Mouse (Mus musculus) retina, postnatal 7 days (tissue): ENCODE measurements around the gene Zfp663.

Experiments used
- DNase-seq: peaks from one replicate; pipeline ENCODE4 v3.0.0-alpha.2; 2012; ENCODE audit warnings: low read depth, low spot score

The Zfp663 gene

DNA sequence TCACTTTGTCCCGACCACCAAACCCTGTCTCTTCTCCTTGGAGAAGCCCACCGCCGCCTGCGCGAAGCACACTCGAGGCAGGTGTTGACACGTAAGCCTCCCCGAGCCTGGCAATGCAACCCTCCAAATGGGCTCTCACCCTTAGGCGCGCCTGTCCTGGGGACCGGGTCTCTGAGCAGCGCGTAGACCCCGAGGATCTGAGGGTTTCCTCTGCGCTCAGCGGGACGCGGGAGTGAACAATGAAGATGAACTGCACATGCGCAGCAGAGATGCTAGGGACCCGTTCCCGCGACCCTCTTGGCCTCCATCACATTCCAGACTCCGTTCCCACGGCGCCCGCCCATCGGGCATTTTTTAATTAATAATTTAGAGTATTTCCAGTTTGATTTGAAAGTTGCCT lies at the start of gene Zfp663:
TSS of gene Zfp663 (minus strand) at position 234 of the 400 bp plus-strand sequence.
- no peak for DNase-seq

DNA sequence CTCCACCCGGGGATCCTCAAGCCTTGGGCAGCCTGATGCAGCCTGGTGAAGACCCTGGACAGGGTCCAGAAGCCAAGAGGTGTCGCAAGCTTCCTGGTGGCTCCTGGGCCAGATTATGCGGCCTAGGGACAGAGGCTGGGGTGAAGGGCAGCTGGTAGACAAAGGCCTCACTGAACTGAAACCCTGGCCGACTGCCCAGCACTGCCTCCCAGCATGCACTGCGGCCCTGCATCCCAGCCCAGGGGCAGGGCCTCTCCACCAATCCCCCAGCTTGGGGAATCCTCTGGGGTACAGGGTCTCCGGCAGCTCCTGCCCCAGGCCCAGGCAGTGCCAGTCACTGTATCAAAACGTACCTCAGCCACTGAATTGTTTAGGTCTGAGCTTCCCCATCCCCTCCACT lies 48.8 kb upstream of the Zfp663 start:
- DNase-seq, result peak; percentile 36

DNA sequence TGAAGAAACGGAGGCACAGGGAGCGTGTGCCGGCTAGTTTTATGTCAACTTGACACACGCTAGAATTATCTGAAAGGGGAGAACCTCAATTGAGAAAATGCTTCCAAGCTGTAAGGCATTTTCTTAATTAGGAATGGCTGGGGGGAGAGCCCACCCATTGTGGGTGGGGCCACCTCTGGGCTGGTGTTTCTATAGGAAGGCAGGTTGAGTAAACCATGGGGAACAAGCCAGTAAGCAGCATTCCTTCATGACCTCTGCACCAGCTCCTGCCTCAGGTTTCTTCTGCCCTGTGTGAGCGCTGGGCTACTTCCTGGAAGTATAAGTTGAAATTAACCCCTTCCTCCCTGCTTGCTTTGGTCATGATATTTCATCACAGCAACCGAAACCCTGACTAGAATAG lies 47.3 kb upstream of the Zfp663 start:
- DNase-seq, result no peak

DNA sequence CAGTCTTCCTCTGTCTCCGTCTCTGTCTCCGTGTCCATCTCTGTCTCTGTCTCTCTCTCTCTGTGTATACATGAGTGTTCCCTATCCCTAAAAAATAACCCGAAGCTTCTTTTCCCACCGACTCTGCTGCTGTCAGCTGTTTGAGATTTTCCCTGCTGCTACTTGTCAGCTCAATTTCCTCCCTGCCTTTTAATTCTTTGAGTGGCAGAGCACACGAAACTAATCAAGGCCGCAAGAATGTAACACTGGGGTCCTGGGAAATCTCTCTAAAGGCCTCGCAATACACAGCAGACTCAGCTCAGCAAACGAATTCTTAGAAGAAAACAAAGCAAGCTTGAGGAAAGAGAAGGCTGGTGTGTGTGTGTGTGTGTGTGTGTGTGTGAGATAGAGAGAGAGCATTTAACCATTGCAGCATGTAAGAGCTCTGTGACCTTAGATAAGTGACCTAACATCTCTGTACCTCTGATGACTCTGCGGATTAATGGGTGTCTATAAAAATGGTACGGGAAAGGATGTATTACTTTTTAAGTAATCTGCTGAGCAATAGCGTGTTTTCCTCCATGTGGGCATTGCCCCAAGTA lies 46.7 kb upstream of the Zfp663 start:
- DNase-seq, result no peak

DNA sequence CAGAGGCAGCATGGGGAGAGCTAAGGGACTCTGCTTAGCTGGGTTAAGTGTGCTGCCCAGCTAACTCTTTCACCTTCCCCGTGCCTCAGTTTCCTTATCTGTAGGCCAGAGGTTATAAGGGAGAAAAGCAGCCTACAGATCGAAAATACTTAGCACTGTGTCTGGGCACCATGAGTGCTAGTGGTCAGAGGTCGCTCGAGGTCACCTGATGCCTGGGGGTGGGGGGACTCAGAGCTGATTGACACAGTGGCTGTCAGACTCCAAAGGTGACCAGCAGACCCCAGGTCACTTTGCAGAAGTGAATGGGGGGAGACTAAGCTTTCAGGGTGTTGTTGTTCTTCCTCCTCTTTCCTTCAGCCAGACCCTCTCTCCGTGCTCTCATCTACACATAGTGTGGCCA lies 45.8 kb upstream of the Zfp663 start:
- no peak for DNase-seq

DNA sequence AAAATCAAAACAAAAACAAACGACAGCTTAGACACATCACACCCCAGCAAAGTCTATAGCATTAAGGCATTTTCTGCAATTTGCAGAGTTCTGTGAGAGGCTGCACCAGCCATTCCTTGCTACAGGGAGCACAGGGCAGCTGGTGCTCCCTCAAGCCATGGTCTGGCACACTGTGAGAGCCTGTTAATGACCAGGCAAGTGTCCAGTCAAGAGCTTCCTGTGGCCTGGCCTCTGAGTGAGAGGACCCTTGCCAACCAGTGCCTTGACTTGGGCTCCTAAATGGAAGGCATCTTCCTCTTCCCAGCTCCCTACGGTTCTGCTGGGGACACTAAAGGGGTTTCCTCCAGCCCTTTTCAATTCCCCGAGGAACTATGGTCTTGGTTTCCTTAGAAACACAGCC lies 45.4 kb upstream of the Zfp663 start:
- DNase-seq, result no peak

DNA sequence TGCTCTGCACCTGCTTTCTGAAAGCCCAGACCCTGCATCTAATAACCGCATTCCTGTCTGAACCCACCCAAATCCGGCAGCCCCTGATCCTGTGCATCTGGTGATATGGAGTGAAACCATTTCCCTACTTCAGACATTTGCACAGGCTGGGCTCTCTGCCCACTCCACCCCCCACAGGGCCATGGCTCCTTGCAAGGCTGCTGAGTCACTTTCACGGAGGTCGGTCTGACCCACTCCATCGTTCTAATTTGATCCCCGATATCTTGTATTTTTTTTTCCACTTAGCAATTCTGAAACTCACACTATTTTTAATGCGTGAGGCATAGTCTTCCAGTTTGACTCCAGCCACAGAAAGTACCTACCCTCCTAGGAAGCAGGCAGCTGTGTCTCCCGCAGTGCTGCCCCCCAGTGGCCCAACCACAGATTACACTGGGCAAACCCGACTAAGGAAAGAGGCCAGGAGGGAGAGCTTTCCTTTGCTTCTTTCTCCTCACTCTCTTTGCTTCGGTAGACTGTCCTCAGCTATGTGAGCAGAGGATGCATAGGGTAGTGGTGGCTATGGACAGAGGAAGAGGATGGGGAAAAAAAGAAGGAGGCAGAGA lies 39.3 kb upstream of the Zfp663 start:
- DNase-seq, result no peak

DNA sequence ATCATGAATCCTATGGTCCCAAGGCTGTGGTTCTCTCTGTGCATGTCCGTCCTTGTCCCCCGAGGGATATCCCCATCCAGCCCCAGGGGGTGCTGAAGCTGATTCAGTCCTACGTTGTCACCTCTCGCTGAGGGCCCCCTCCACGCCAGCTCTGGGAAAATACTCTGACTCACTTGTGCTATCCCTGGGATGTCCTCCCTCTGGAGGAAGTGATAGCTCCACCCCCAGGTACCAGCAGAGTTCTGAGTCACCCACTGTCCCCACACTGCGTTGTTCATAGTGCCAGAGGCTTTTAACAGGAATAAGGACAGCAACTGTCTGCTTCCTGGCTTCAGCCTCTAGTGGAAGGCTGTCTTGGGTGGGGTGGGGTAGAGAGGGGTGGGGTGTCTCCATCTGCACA lies 36.8 kb upstream of the Zfp663 start:
- DNase-seq, result no peak

DNA sequence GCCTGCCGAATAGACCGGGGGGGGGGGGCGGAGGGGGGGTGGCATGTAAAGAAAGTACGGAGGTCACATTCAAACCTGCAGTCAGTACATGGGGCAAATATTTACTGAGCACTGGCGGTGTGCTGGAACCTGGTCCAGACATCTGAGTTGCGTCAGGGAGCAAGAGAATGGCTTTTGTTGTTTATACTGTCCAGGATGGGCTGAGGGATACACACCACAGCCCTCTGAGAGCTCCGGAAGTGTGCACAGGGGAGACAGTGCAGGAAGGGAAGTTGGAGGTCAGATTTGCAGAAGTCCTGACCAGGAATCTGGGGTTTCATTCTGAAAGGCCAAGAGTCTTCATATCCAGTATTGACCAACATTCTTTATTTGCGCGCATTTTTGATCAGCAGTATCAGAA lies 36.4 kb upstream of the Zfp663 start:
- DNase-seq, result no peak

DNA sequence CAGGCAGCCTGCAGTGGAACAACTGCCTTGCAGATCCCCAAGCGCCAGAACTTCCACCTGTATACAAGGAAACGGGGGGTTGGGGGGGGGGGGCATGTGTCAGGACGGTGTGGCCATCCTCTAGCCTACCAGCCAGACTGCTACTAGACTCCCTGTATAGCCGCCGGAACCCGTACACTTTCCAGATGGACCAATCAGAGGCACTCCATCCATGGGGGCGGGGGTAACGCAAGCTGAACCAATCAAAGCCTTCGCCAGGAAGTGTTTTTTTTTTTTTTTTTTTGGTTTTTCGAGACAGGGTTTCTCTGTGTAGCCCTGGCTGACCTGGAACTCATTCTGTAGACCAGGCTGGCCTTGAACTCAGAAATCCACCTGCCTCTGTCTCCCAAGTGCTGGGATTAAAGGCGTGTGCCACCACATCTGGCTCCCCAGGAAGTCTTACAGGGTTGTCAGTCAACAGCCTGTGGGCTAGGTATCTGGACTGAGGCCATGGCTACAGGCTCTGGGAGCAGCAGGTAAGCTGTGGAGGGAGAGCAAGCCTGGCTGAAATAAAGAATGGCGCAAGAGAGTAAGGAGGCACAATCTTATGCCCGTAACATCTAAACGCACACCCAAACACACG lies 29.7 kb upstream of the Zfp663 start:
- no peak for DNase-seq

DNA sequence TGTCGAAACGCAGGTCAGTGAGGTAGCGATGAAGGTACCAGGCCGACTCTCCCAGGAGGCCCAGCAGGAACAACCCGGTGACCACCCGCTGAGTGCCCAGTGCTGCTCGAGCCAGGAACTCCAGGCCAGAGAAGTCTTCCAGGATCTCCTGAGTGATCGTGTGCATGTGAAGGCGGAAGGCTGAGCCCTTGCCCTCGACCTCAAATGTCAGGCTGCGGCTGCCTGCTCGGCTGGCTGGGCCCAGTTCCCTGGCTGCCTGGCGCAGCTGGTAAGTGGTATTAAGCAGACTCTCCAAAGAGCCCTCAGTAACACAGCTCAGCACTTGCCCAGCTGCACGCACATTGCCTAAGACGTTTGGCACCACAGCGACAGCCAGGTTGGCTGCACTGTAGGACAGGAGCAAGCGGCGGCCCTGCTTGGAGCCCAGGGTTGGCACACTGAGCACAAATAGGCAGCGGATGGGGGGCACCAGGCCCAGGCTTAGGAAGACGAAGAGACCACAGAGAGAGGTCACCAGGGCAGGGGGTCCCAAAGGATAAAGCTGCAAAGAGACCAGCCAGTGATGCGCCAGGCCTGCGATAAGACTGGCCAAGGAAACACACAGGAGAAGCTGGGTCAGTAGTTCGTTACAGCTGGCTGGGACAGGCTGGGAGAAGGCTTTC lies 29.1 kb upstream of the Zfp663 start:
- no peak for DNase-seq

DNA sequence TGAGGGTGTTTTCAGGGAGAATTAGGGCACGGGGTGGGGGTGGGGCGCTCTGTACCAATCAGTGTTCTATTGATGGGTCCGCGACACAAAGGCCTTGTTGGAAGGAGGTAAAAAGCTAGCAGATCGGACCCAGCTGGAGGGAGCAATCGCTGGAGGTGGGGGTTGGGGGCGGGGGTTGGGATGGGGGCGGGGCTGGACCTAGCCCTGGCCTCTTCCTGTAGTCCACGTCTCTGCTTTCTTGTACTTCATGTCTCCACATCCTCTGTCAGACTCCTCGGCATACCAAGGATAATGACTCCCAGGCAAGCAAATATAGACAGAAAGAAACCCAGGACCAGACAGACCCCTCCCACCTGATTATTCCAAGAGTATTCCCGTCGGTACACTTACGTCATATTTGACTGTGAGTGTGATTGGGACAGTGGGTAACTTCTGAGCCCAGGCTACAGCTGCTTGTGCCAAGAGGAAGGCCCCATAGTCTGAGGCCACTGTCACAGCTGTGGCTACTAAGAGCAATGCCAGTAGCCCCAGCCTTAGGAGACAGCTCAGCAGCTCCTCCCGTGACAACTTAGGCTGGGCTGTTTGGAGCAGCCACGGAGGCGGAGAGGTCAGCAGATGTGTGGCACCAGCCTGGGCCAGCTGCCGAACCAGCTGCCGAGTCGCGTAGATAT lies 28.4 kb upstream of the Zfp663 start:
- DNase-seq, result no peak

DNA sequence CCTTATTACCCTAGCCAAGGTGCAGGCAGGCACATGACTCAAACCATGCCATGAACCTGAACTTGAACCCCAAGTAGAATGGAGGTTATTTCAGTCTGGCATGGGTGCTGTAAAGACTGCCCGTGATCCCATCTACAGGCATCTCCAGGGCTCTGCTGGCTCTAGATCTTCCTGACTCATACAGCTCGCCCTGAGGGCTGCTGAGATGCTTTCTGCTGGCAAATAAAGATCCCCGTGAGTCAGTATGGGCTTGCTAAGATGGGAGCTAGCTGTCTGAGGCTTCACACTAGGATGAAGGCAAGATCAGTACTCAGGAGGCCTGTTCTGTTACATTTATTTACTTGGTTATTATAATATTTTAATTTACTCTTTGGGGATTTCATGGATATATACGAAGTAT lies 23.6 kb upstream of the Zfp663 start:
- no peak for DNase-seq

DNA sequence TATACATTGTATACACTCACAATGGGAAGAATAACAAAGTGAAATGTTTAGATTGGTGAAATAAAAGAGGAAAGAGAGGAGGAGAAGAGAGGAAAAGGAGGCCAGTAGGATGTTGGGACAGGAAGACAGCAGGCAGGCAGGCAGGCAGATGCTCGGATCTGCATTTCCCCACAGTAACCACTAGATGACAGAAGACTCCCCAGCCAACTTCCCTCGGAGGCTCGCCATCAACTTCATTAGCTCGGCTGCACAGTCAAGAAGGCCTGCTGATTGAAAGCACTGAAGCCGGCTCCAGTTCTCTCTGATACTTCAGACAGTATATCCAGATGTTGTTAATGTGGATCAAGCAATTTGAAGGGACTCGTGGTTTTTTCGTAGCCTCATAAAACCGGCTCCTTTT lies 23.0 kb upstream of the Zfp663 start:
- peak; percentile 43 for DNase-seq

DNA sequence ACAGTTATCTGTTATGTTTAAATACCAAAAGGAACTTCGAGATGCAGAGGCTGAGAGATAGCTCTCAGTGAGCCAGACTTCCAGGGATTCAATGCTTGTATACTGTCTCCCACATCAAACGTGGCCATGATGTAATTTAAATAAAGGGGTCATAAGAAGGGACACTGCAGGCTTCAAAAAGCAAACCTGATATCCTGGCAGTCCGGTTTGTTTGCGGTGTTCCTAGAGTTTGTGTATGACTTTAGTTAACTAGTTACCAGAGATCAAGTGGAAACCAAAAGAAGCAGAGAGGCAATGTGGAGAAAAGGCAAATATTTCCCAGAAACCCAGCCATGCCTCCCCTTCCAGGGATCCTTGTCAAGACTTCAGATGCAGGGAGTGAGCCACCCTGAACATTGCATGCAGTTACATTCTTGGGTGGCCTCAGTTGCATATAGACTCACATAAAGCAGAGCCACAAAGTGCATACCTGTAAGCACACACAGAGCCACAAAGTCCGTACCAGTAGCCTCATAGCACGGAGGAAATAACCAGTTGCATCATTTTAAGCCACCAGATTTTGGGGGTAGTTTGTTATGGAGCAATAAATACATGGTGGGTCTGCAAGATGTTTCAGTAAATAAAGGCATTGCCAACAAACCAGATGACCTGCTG lies 20.9 kb upstream of the Zfp663 start:
- DNase-seq, result no peak

DNA sequence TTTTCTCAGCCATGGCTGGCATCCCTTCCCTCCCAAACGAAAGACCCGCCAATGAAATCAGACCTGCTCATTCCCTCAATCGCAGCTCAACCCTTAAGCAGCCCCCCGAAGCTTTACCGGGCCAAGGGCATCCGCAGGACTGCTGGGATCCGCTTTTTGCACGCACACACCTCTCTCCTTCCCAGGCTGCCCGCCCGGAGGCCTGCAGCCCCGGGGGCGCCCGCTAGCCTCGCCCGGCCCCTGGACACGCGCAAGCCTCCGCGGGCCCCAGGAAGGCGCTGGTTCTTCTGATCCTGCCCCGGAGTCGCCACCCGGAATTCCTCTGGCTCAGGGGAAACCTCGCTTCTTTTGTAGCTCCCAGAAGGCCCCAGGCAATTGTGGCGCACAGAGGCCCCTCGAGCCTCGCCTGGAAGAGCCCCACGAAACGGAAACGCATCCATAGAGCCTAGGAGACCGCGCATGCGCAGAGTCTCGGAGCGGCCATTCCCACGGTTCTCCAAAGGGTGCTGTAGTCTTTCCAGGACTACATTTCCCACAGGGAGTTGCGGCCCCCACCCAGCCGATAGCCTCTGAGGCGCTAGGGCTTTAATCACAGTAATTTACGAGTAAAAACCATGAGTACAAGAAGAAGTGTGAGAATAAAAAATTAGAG lies 19.4 kb upstream of the Zfp663 start, which contains the start of gene Zfp334:
TSS of gene Zfp334 (minus strand) at position 416 of the 652 bp plus-strand sequence.
- DNase-seq, result peak; percentile 94

DNA sequence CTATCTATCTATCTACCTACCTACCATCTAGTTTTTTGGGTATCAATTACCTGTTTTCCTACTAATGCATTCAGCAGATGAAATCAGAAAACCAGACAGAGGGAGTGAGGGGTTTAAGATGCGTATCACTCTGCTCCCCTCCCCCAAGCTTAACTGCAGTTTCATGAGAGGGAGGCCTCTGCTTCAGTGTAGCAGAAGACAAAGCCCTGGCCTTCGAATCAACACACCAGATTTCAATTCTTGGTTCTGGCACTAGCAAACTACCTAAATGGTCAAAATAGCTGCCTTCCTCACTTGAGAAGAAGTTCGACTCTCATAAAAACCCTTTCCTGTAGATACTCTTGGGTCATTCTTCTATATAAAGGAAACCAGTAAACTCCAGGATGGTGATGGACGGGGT lies 18.8 kb upstream of the Zfp663 start:
- DNase-seq, result no peak

DNA sequence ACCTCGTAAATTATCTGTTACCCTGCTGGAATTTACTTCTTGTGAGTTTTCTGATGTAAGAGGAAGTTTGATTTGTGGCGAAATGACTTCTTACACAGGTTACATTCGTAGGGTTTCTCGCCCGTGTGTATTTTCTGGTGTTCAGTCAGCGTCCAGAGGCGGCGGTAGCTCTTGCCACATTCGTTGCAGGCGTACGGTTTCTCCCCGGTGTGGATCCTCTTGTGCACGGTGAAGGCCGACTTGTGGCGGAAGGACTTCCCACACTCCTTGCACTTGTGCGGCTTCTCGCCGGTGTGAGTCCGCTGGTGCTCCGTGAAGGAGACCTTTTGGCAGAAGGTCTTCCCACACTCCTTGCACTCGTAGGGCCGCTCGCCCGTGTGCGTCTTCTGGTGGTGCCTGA lies 11.5 kb upstream of the Zfp663 start:
- no peak for DNase-seq

DNA sequence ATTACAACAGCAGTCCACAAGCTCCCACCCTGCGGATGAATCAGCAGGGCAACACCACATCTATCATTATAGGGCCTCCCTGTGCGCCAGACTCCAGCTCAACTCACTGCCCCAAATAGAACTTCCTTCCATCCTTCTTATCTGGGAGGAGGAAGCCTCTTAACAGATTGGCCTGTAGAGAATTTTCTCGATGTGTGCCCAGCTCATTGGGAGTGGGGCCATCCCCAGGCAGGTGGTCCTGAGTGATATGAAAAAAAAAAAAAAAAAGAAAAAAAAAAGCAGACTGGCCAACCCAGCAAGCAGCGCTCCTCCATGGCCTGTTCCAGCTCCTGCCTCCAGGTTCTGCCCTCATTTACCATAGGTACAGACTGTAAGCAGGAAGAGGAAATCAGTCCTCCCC lies 7.5 kb upstream of the Zfp663 start:
- DNase-seq, result no peak

DNA sequence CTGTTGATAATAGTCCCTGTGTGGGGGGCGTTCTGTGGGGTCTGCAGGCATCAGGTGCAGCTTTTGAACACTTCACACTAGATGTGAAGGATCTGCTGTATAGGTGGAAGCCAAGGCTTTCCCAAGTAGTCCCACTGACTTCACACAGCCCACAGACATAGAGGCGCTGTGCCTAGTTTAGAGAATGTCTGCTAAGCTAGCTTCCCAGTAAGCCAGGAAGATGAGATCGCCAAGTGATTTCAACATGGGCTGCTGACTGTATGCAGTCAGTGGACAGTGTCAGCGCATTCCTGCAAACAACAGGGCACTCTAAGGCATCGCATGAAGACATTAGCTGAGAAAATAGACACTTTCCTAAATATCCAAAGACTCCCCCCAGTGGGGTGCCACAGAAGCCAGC lies 6.9 kb upstream of the Zfp663 start:
- DNase-seq, result no peak

DNA sequence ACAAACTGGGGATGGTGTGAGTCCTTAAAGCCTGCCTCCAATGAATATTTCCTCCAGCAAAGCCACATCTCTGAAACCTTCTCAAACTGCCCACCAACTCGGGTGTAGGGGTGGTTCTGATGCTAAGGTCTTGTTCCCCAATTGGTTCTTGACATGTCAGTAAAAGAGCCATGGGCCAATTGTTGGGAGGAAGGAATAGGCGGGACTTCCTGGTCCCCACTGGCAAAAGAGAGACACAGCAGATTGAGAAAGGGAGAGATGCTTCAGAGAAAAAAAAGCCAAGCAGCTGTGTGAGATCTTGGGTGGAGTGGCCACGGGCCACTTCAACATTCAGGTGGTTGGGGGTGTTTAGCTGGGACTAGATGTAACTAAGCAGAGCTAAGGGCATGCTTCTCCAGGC lies 2.5 kb upstream of the Zfp663 start:
- no peak for DNase-seq
